19 mouse cellular contexts compared by ENCODE assay signal in the genomic region with DNA sequence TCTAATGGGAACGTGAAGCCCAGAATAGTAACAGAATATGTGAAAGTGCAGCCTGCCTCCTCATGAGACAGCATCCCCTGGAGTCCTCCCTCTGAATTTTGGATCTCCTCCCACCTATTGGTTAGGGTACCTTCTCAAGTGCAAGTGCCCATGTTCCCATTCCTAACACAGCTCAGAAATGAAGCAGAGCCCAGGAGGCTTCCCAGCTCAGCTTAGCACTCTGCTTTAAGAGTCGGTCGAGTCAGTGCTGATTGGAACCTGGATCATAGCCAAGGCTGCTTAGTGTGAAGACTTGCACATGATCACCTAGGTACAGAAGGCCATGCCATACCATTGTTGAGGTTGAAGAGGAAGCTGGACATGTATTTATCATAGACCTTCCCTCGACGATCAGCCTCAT. TPM values are rescaled to one million over a fixed set of nuclear protein-coding genes. Genes with fewer than 3 reads are reported as not detected.
DNase-seq lines count a peak whose midpoint lies in the region; ATAC-seq and TF ChIP-seq lines count a peak whose summit lies in the region.
"Had no signal": no experiment of that assay in that cellular context is flagged by ENCODE, and none has a peak within 500 bp of the region (broad histone marks: within the 10 kb centered on the region; RNA-seq: fewer than 3 reads in every experiment).

No protein-coding gene starts in this region.

- no peak for DNase-seq in heart, adult 8-10 months (ENCODE audit: low spot score)
- DNase-seq in lung, postnatal 14 days, result no peak
- DNase-seq in cerebellum, adult 2 months, result peak; percentile 34 to 45
- no peak for DNase-seq in urinary bladder, adult 2 months (ENCODE audit: low spot score)
- DNase-seq: heart, postnatal 36 days; lung, postnatal 10 days had no signal

- peaks cover 48% of the 10 kb centered on the region for H3K4me1 ChIP-seq in heart, embryonic 15.5 days (replicated peaks)
- H3K4me1 ChIP-seq in lung, embryonic 15.5 days, result peaks cover 30% of the 10 kb centered on the region
- H3K4me1 ChIP-seq in cerebellum, adult 2 months (ENCODE audit: control insufficient read depth, insufficient read depth, low read length), result peaks cover 48% of the 10 kb centered on the region
- peaks cover 12% of the 10 kb centered on the region for H3K4me1 ChIP-seq in cortical plate, adult 2 months (ENCODE audit: control insufficient read depth, insufficient read depth, low read length)

- 25% methylated on average over 5 of the region's 5 CpGs for WGBS in heart, embryonic 15.5 days
- WGBS in lung, embryonic 15.5 days, result 64% methylated on average over 5 of the region's 5 CpGs
- WGBS in cerebellum, adult 2 months, result 45% methylated on average over 5 of the region's 5 CpGs

- peaks cover 34% of the 10 kb centered on the region for H3K36me3 ChIP-seq in heart, embryonic 15.5 days
- H3K36me3 ChIP-seq in lung, embryonic 15.5 days, result peaks cover 30% of the 10 kb centered on the region

- H3K27me3 ChIP-seq in heart, embryonic 15.5 days, result no peaks in the 10 kb centered on the region
- H3K27me3 ChIP-seq in lung, embryonic 15.5 days, result no peaks in the 10 kb centered on the region
- H3K27me3 ChIP-seq in cerebellum, adult 2 months (ENCODE audit: control insufficient read depth, insufficient read depth, low read length), result no peaks in the 10 kb centered on the region
- H3K27me3 ChIP-seq: embryonic facial prominence, embryonic 13.5 days; liver, embryonic 12.5 days; neural tube, embryonic 12.5 days had no signal

- TF ChIP-seq POLR2A in cerebellum, adult 2 months (IDR thresholded peaks at IDR 0.05; ENCODE audit: borderline replicate concordance, insufficient read depth, low read length), result no peak
- TF ChIP-seq POLR2A in cortical plate, adult 2 months (IDR thresholded peaks at IDR 0.05; ENCODE audit: extremely low read depth, insufficient read depth, low read length), result no peak

- H3K9me3 ChIP-seq in heart, embryonic 15.5 days (replicated peaks), result no peaks in the 10 kb centered on the region
- H3K9me3 ChIP-seq in lung, embryonic 15.5 days, result no peaks in the 10 kb centered on the region
- H3K9me3 ChIP-seq: embryonic facial prominence, embryonic 13.5 days; limb, embryonic 10.5 days; liver, embryonic 12.5 days; neural tube, embryonic 12.5 days had no signal

- peak overlapping the region; percentile 24; the same call in 1 of the 2 replicates for H3K27ac ChIP-seq in heart, embryonic 15.5 days
- 0 out of 2 replicates have a peak overlapping the region, but pooled peaks have one; percentile 9 for H3K27ac ChIP-seq in lung, embryonic 15.5 days
- H3K27ac ChIP-seq in cerebellum, adult 2 months (ENCODE audit: insufficient read depth, low read length), result no peak overlapping the region
- peak overlapping the region; percentile 39; the same call in 1 of the 2 replicates for H3K27ac ChIP-seq in cortical plate, adult 2 months (ENCODE audit: insufficient read depth, low read length)
- H3K27ac ChIP-seq: embryonic facial prominence, embryonic 13.5 days; kidney, postnatal 0 days; limb, embryonic 10.5 days; liver, embryonic 12.5 days; neural tube, embryonic 12.5 days had no signal

- TF ChIP-seq CTCF in cerebellum, adult 2 months (IDR thresholded peaks at IDR 0.05; ENCODE audit: borderline replicate concordance, insufficient read depth, low read depth, low read length), result no peak
- TF ChIP-seq CTCF in cortical plate, adult 2 months (IDR thresholded peaks at IDR 0.05; ENCODE audit: extremely low read depth, insufficient read depth, low read length), result no peak

- no peak overlapping the region for H3K4me3 ChIP-seq in heart, embryonic 15.5 days
- H3K4me3 ChIP-seq in lung, embryonic 15.5 days, result no peak overlapping the region
- no peak overlapping the region for H3K4me3 ChIP-seq in cerebellum, adult 2 months (replicated peaks; ENCODE audit: insufficient read depth, low read depth, low read length)
- H3K4me3 ChIP-seq in cortical plate, adult 2 months (ENCODE audit: insufficient read depth, low read length), result no peak overlapping the region
- H3K4me3 ChIP-seq: embryonic facial prominence, embryonic 13.5 days; limb, embryonic 10.5 days; liver, embryonic 12.5 days; neural tube, embryonic 12.5 days had no signal

- no peak overlapping the region for H3K4me2 ChIP-seq in heart, embryonic 15.5 days
- H3K4me2 ChIP-seq in lung, embryonic 15.5 days, result no peak overlapping the region
- H3K4me2 ChIP-seq: embryonic facial prominence, embryonic 13.5 days; liver, embryonic 12.5 days; neural tube, embryonic 12.5 days had no signal

- ATAC-seq in heart, embryonic 15.5 days (replicated peaks; ENCODE audit: insufficient number of reproducible peaks, insufficient read depth, low FRiP score, low read depth), result no peak
- ATAC-seq in lung, embryonic 15.5 days (ENCODE audit: borderline replicate concordance, extremely low read depth, low FRiP score, low TSS enrichment), result no peak
- ATAC-seq: forebrain, embryonic 16.5 days; hindbrain, embryonic 16.5 days; intestine, postnatal 0 days; liver, embryonic 12.5 days had no signal

- no peak overlapping the region for H3K9ac ChIP-seq in heart, embryonic 15.5 days
- no peak overlapping the region for H3K9ac ChIP-seq in lung, embryonic 15.5 days
- H3K9ac ChIP-seq: embryonic facial prominence, embryonic 13.5 days; liver, embryonic 12.5 days; neural tube, embryonic 12.5 days had no signal

RNA-seq across cellular contexts. Expression of gene Ccr10, which starts 18.9 kb away (rescaled TPM):
- polyA plus RNA-seq in heart, embryonic 15.5 days (2015; fragmentation: Nextera tagmentation; extraction: Ambion mirVana), result 0.28 and 0.38 TPM in 2 replicates
- under 1 TPM in 2 of 4 experiments, not detected in 2; 0.14 to 0.19 TPM for total RNA-seq in heart, adult 8-10 months (2022)
- 0.24 and 0.55 TPM in 2 replicates for polyA plus RNA-seq in lung, embryonic 15.5 days (2015; fragmentation: Nextera tagmentation; extraction: Ambion mirVana)
- polyA plus RNA-seq in cerebellum, adult 2 months (2012; rRNA removed), result 0.82 and 1.0 TPM in 2 replicates
- polyA plus RNA-seq in cortical plate, adult 2 months (2012; rRNA removed), result 0.23 and 0.36 TPM in 2 replicates
- 0.19 and 0.21 TPM in 2 replicates for polyA plus RNA-seq in urinary bladder, adult 2 months (2012; rRNA removed)
- total RNA-seq: gastrocnemius, adult 8-10 months; megakaryocyte-erythroid progenitor cell, adult 5-6 weeks had no signal
- polyA plus RNA-seq: forebrain, embryonic 16.5 days; limb, embryonic 10.5 days had no signal

RNA-seq across cellular contexts. Expression of gene Plekhh3, which starts 23.0 kb away (rescaled TPM):
- polyA plus RNA-seq in heart, embryonic 15.5 days (2015; fragmentation: Nextera tagmentation; extraction: Ambion mirVana), result 10.5 and 13.6 TPM in 2 replicates
- total RNA-seq in heart, adult 8-10 months (2022), result 10 to 100 TPM; 23.4 to 29.9 (median 28.1) TPM
- polyA plus RNA-seq in lung, embryonic 15.5 days (2015; fragmentation: Nextera tagmentation; extraction: Ambion mirVana), result 19.8 and 19.9 TPM in 2 replicates
- 67.6 and 71.0 TPM in 2 replicates for polyA plus RNA-seq in cerebellum, adult 2 months (2012; rRNA removed)
- polyA plus RNA-seq in cortical plate, adult 2 months (2012; rRNA removed), result 15.1 and 15.8 TPM in 2 replicates
- 33.9 and 35.6 TPM in 2 replicates for polyA plus RNA-seq in urinary bladder, adult 2 months (2012; rRNA removed)
- total RNA-seq: megakaryocyte-erythroid progenitor cell, adult 5-6 weeks had no signal

RNA-seq across cellular contexts. Expression of gene Cntnap1, which starts 23.8 kb away (rescaled TPM):
- polyA plus RNA-seq in heart, embryonic 15.5 days (2015; fragmentation: Nextera tagmentation; extraction: Ambion mirVana), result 0.50 and 0.85 TPM in 2 replicates
- total RNA-seq in heart, adult 8-10 months (2022), result 1 to 10 TPM; 1.1 to 2.9 (median 1.5) TPM
- polyA plus RNA-seq in lung, embryonic 15.5 days (2015; fragmentation: Nextera tagmentation; extraction: Ambion mirVana), result 1.1 and 1.4 TPM in 2 replicates
- 151 and 169 TPM in 2 replicates for polyA plus RNA-seq in cerebellum, adult 2 months (2012; rRNA removed)
- 89.5 and 92.4 TPM in 2 replicates for polyA plus RNA-seq in cortical plate, adult 2 months (2012; rRNA removed)
- polyA plus RNA-seq in urinary bladder, adult 2 months (2012; rRNA removed), result 4.2 and 5.8 TPM in 2 replicates
- total RNA-seq: megakaryocyte-erythroid progenitor cell, adult 5-6 weeks had no signal

RNA-seq across cellular contexts. Expression of gene Ezh1, which starts 32.1 kb away (rescaled TPM):
- polyA plus RNA-seq in heart, embryonic 15.5 days (2015; fragmentation: Nextera tagmentation; extraction: Ambion mirVana), result 13.3 and 15.0 TPM in 2 replicates
- total RNA-seq in heart, adult 8-10 months (2022), result 10 to 100 TPM; 28.6 to 37.3 (median 31.7) TPM
- polyA plus RNA-seq in lung, embryonic 15.5 days (2015; fragmentation: Nextera tagmentation; extraction: Ambion mirVana), result 16.2 and 19.2 TPM in 2 replicates
- 64.4 and 70.7 TPM in 2 replicates for polyA plus RNA-seq in cerebellum, adult 2 months (2012; rRNA removed)
- polyA plus RNA-seq in cortical plate, adult 2 months (2012; rRNA removed), result 51.9 and 53.2 TPM in 2 replicates
- 45.0 and 45.7 TPM in 2 replicates for polyA plus RNA-seq in urinary bladder, adult 2 months (2012; rRNA removed)

RNA-seq across cellular contexts. Expression of gene Tubg2, which starts 38.4 kb away (rescaled TPM):
- polyA plus RNA-seq in heart, embryonic 15.5 days (2015; fragmentation: Nextera tagmentation; extraction: Ambion mirVana), result 2.7 and 3.4 TPM in 2 replicates
- 1 to 10 TPM; 2.7 to 4.9 (median 3.0) TPM for total RNA-seq in heart, adult 8-10 months (2022)
- polyA plus RNA-seq in lung, embryonic 15.5 days (2015; fragmentation: Nextera tagmentation; extraction: Ambion mirVana), result 3.5 and 3.6 TPM in 2 replicates
- polyA plus RNA-seq in cerebellum, adult 2 months (2012; rRNA removed), result 44.3 and 47.8 TPM in 2 replicates
- 57.9 and 61.0 TPM in 2 replicates for polyA plus RNA-seq in cortical plate, adult 2 months (2012; rRNA removed)
- polyA plus RNA-seq in urinary bladder, adult 2 months (2012; rRNA removed), result 3.3 and 5.0 TPM in 2 replicates
- total RNA-seq: megakaryocyte-erythroid progenitor cell, adult 5-6 weeks had no signal

Comparison
In these comparisons a context has a peak if more than half of its experiments do, and no peak if none do; other contexts are left out.
1. DNase-seq: peak in cerebellum, adult 2 months (2 of 2); none in heart, adult 8-10 months (single experiment), lung, postnatal 14 days (single experiment) and urinary bladder, adult 2 months (single experiment).
2. RNA of gene Cntnap1, which starts 23.8 kb away (polyA plus RNA-seq): 151 to 169 TPM in cerebellum, adult 2 months and 89.5 to 92.4 TPM in cortical plate, adult 2 months; 4.2 to 5.8 TPM in urinary bladder, adult 2 months, 1.1 to 1.4 TPM in lung, embryonic 15.5 days and 0.50 to 0.85 TPM in heart, embryonic 15.5 days; every median in the first group is over 10 times any median in the second.